Mouse (Mus musculus): ENCODE measurements at regions not wholly inside any gene's neighbourhood (a gene's known extent, or its start where the extent isn't known, plus 50 kb on each side); places are given as distances from the start of the nearest gene placed in this dataset.

- no peak overlapping the region for H3ac ChIP-seq (ENCODE audit: control insufficient read depth, insufficient read length)
- H3K79me2 ChIP-seq (ENCODE audit: control insufficient read depth, insufficient read depth) = no peaks in the 10 kb centered on the region
- no peak overlapping the region for H3K4me3 ChIP-seq
- no peaks in the 10 kb centered on the region for H3K27me3 ChIP-seq (ENCODE audit: control insufficient read depth, insufficient read depth, insufficient read length)
- TF ChIP-seq SRF (IDR thresholded peaks at IDR 0.05; ENCODE audit: control insufficient read depth, insufficient read length, low read depth) (no peak), TCF12 (IDR thresholded peaks at IDR 0.05; ENCODE audit: insufficient read depth, poor library complexity, severe bottlenecking) (no peak), MYOD1 (IDR thresholded peaks at IDR 0.05; ENCODE audit: control insufficient read depth in 1 of 3, insufficient read length in 2 of 3, low read depth in 2 of 3) (no peak), CEBPB (IDR thresholded peaks at IDR 0.05; ENCODE audit: insufficient read depth, poor library complexity, severe bottlenecking) (no peak), USF1 (IDR thresholded peaks at IDR 0.05; ENCODE audit: low read depth) (no peak), POLR2A (IDR thresholded peaks at IDR 0.05; ENCODE audit: insufficient read length, low read depth) (no peak), POLR2AphosphoS2 (IDR thresholded peaks at IDR 0.05; ENCODE audit: insufficient read length, low read depth) (no peak), REST (IDR thresholded peaks at IDR 0.05; ENCODE audit: insufficient read depth, insufficient read length) (no peak)
- H3K4me2 ChIP-seq (ENCODE audit: low read depth) = no peak overlapping the region
- H3K36me3 ChIP-seq (ENCODE audit: control insufficient read depth, insufficient read depth) = no peaks in the 10 kb centered on the region
These were observed 390.3 kb upstream of the Tbx3 start for GRCm38 (mm10) chr5:119280146-119280545.

- Histone ChIP-seq H3K27me3 (ENCODE audit: control insufficient read depth, insufficient read depth, insufficient read length) (no peaks in the 10 kb centered on the region), H3ac (ENCODE audit: control insufficient read depth, insufficient read length) (no peak overlapping the region), H3K4me2 (ENCODE audit: low read depth) (no peak overlapping the region), H3K36me3 (ENCODE audit: control insufficient read depth, insufficient read depth) (no peaks in the 10 kb centered on the region), H3K4me3 (no peak overlapping the region), H3K79me2 (ENCODE audit: control insufficient read depth, insufficient read depth) (no peaks in the 10 kb centered on the region)
- TF ChIP-seq POLR2A (IDR thresholded peaks at IDR 0.05; ENCODE audit: insufficient read length, low read depth) (no peak), POLR2AphosphoS2 (IDR thresholded peaks at IDR 0.05; ENCODE audit: insufficient read length, low read depth) (no peak), MYOD1 (IDR thresholded peaks at IDR 0.05; ENCODE audit: control insufficient read depth in 1 of 3, insufficient read length in 2 of 3, low read depth in 2 of 3) (no peak), SRF (IDR thresholded peaks at IDR 0.05; ENCODE audit: control insufficient read depth, insufficient read length, low read depth) (no peak), TCF12 (IDR thresholded peaks at IDR 0.05; ENCODE audit: insufficient read depth, poor library complexity, severe bottlenecking) (no peak), MYOG (IDR thresholded peaks at IDR 0.05; ENCODE audit: control insufficient read depth in 1 of 3, insufficient read depth in 1 of 3, insufficient read length in 2 of 3, low read depth in 2 of 3) (no peak), REST (IDR thresholded peaks at IDR 0.05; ENCODE audit: insufficient read depth, insufficient read length) (no peak), CEBPB (IDR thresholded peaks at IDR 0.05; ENCODE audit: insufficient read depth, poor library complexity, severe bottlenecking) (no peak), TCF3 (IDR thresholded peaks at IDR 0.05; ENCODE audit: insufficient read length, low read depth) (no peak), USF1 (IDR thresholded peaks at IDR 0.05; ENCODE audit: low read depth) (no peak), MAX (IDR thresholded peaks at IDR 0.05; ENCODE audit: low read depth) (no peak), E2F4 (IDR thresholded peaks at IDR 0.05; ENCODE audit: insufficient read depth) (no peak)
These were observed 380.7 kb upstream of the Tbx3 start for GRCm38 (mm10) chr5:119289808-119290207.

GRCm38 (mm10) chr5:119292323-119292722 lies 378.1 kb upstream of the Tbx3 start:
- Histone ChIP-seq H3K4me2 (ENCODE audit: low read depth) (no peak overlapping the region), H3K4me3 (no peak overlapping the region), H3ac (ENCODE audit: control insufficient read depth, insufficient read length) (no peak overlapping the region), H3K79me2 (ENCODE audit: control insufficient read depth, insufficient read depth) (no peaks in the 10 kb centered on the region), H3K36me3 (ENCODE audit: control insufficient read depth, insufficient read depth) (no peaks in the 10 kb centered on the region), H3K27me3 (ENCODE audit: control insufficient read depth, insufficient read depth, insufficient read length) (no peaks in the 10 kb centered on the region)
- TF ChIP-seq REST (IDR thresholded peaks at IDR 0.05; ENCODE audit: insufficient read depth, insufficient read length) (no peak), USF1 (IDR thresholded peaks at IDR 0.05; ENCODE audit: low read depth) (no peak), MYOD1 (IDR thresholded peaks at IDR 0.05; ENCODE audit: control insufficient read depth in 1 of 3, insufficient read length in 2 of 3, low read depth in 2 of 3) (no peak), MYOG (IDR thresholded peaks at IDR 0.05; ENCODE audit: control insufficient read depth in 1 of 3, insufficient read depth in 1 of 3, insufficient read length in 2 of 3, low read depth in 2 of 3) (no peak), MAX (IDR thresholded peaks at IDR 0.05; ENCODE audit: low read depth) (no peak), CEBPB (IDR thresholded peaks at IDR 0.05; ENCODE audit: insufficient read depth, poor library complexity, severe bottlenecking) (no peak), POLR2AphosphoS2 (IDR thresholded peaks at IDR 0.05; ENCODE audit: insufficient read length, low read depth) (no peak), SRF (IDR thresholded peaks at IDR 0.05; ENCODE audit: control insufficient read depth, insufficient read length, low read depth) (no peak), TCF3 (IDR thresholded peaks at IDR 0.05; ENCODE audit: insufficient read length, low read depth) (no peak), TCF12 (IDR thresholded peaks at IDR 0.05; ENCODE audit: insufficient read depth, poor library complexity, severe bottlenecking) (no peak), POLR2A (IDR thresholded peaks at IDR 0.05; ENCODE audit: insufficient read length, low read depth) (no peak), E2F4 (IDR thresholded peaks at IDR 0.05; ENCODE audit: insufficient read depth) (no peak)

- Histone ChIP-seq H3K4me2 (ENCODE audit: low read depth) (no peak overlapping the region), H3K79me2 (ENCODE audit: control insufficient read depth, insufficient read depth) (no peaks in the 10 kb centered on the region), H3ac (ENCODE audit: control insufficient read depth, insufficient read length) (no peak overlapping the region), H3K4me3 (no peak overlapping the region), H3K36me3 (ENCODE audit: control insufficient read depth, insufficient read depth) (no peaks in the 10 kb centered on the region), H3K27me3 (ENCODE audit: control insufficient read depth, insufficient read depth, insufficient read length) (no peaks in the 10 kb centered on the region)
- TF ChIP-seq MYOG (IDR thresholded peaks at IDR 0.05; ENCODE audit: control insufficient read depth in 1 of 3, insufficient read depth in 1 of 3, insufficient read length in 2 of 3, low read depth in 2 of 3) (no peak), POLR2A (IDR thresholded peaks at IDR 0.05; ENCODE audit: insufficient read length, low read depth) (no peak), MYOD1 (IDR thresholded peaks at IDR 0.05; ENCODE audit: control insufficient read depth in 1 of 3, insufficient read length in 2 of 3, low read depth in 2 of 3) (no peak), TCF3 (IDR thresholded peaks at IDR 0.05; ENCODE audit: insufficient read length, low read depth) (no peak), SRF (IDR thresholded peaks at IDR 0.05; ENCODE audit: control insufficient read depth, insufficient read length, low read depth) (no peak), MAX (IDR thresholded peaks at IDR 0.05; ENCODE audit: low read depth) (no peak), POLR2AphosphoS2 (IDR thresholded peaks at IDR 0.05; ENCODE audit: insufficient read length, low read depth) (no peak), TCF12 (IDR thresholded peaks at IDR 0.05; ENCODE audit: insufficient read depth, poor library complexity, severe bottlenecking) (no peak), USF1 (IDR thresholded peaks at IDR 0.05; ENCODE audit: low read depth) (no peak), E2F4 (IDR thresholded peaks at IDR 0.05; ENCODE audit: insufficient read depth) (no peak), REST (IDR thresholded peaks at IDR 0.05; ENCODE audit: insufficient read depth, insufficient read length) (no peak), CEBPB (IDR thresholded peaks at IDR 0.05; ENCODE audit: insufficient read depth, poor library complexity, severe bottlenecking) (no peak)
These were observed 377.6 kb upstream of the Tbx3 start for GRCm38 (mm10) chr5:119292889-119293288.
